Comparison of ENCODE assay signal across 8 mouse cellular contexts in genomic region chr14:25841579-25841978, GRCm38 (mm10). TPM values are rescaled to one million over a fixed set of nuclear protein-coding genes. Genes with fewer than 3 reads are reported as not detected.
DNase-seq lines count a peak whose midpoint lies in the region; ATAC-seq and TF ChIP-seq lines count a peak whose summit lies in the region.

No protein-coding gene starts in this region.

- peaks cover 12% of the 10 kb centered on the region; the same call in 1 of the 2 replicates for H3K4me1 ChIP-seq in kidney, postnatal 0 days (replicated peaks; ENCODE audit: insufficient read depth, low read length)
- H3K4me1 ChIP-seq in embryonic facial prominence, embryonic 12.5 days = peaks cover 10% of the 10 kb centered on the region; the same call in 1 of the 2 replicates
- peaks cover 15% of the 10 kb centered on the region for H3K4me1 ChIP-seq in limb, embryonic 10.5 days
- H3K4me1 ChIP-seq in neural tube, embryonic 13.5 days (replicated peaks) = peaks cover 14% of the 10 kb centered on the region

- no peaks in the 10 kb centered on the region for H3K9me3 ChIP-seq in kidney, postnatal 0 days (replicated peaks; ENCODE audit: low read length)
- no peaks in the 10 kb centered on the region for H3K9me3 ChIP-seq in embryonic facial prominence, embryonic 12.5 days
- no peaks in the 10 kb centered on the region for H3K9me3 ChIP-seq in limb, embryonic 10.5 days (replicated peaks)
- no peaks in the 10 kb centered on the region for H3K9me3 ChIP-seq in neural tube, embryonic 13.5 days

- no peak for ATAC-seq in kidney, postnatal 0 days (replicated peaks; ENCODE audit: low FRiP score, low read depth)
- ATAC-seq in embryonic facial prominence, embryonic 12.5 days (ENCODE audit: insufficient number of reproducible peaks, insufficient read depth, low FRiP score, low TSS enrichment) = no peak
- peak; percentile 23; the same call in 1 of the 2 replicates for ATAC-seq in neural tube, embryonic 13.5 days (ENCODE audit: low read depth)
- no peak for ATAC-seq in inflammation-experienced regulatory T-cells, adult 6 months

- DNase-seq in kidney, postnatal 0 days (ENCODE audit: low spot score) = no peak
- no peak for DNase-seq in kidney, postnatal 14 days
- no peak for DNase-seq in limb, embryonic 10.5 days (ENCODE audit: low spot score)
- no peak for DNase-seq in thymus, postnatal 36 days
- DNase-seq in cerebellum, postnatal 36 days = no peak

- H3K27me3 ChIP-seq in kidney, postnatal 0 days (ENCODE audit: insufficient read depth, low read length) = no peaks in the 10 kb centered on the region
- peaks cover 22% of the 10 kb centered on the region for H3K27me3 ChIP-seq in embryonic facial prominence, embryonic 12.5 days
- peaks cover 60% of the 10 kb centered on the region for H3K27me3 ChIP-seq in limb, embryonic 10.5 days (ENCODE audit: low read depth, poor library complexity, severe bottlenecking)
- H3K27me3 ChIP-seq in neural tube, embryonic 13.5 days = peaks cover 56% of the 10 kb centered on the region

- H3K4me2 ChIP-seq in kidney, postnatal 0 days (ENCODE audit: low read length) = peak overlapping the region; percentile 87
- peak overlapping the region; percentile 98 for H3K4me2 ChIP-seq in embryonic facial prominence, embryonic 12.5 days (replicated peaks)
- H3K4me2 ChIP-seq in neural tube, embryonic 13.5 days = peak overlapping the region; percentile 86

- no peak for TF ChIP-seq CTCF in kidney, postnatal 0 days (IDR thresholded peaks at IDR 0.05; ENCODE audit: low read depth)

- peak overlapping the region; percentile 88; the same call in 1 of the 2 replicates for H3K9ac ChIP-seq in kidney, postnatal 0 days (ENCODE audit: low read depth, low read length)
- peak overlapping the region; percentile 54; the same call in 1 of the 2 replicates for H3K9ac ChIP-seq in embryonic facial prominence, embryonic 12.5 days
- H3K9ac ChIP-seq in neural tube, embryonic 13.5 days = no peak overlapping the region

- H3K27ac ChIP-seq in kidney, postnatal 0 days = no peak overlapping the region
- no peak overlapping the region for H3K27ac ChIP-seq in embryonic facial prominence, embryonic 12.5 days
- H3K27ac ChIP-seq in limb, embryonic 10.5 days = no peak overlapping the region
- H3K27ac ChIP-seq in neural tube, embryonic 13.5 days (replicated peaks) = no peak overlapping the region

- no peaks in the 10 kb centered on the region for H3K36me3 ChIP-seq in kidney, postnatal 0 days (ENCODE audit: insufficient read depth, low read length)
- H3K36me3 ChIP-seq in embryonic facial prominence, embryonic 12.5 days = no peaks in the 10 kb centered on the region
- H3K36me3 ChIP-seq in limb, embryonic 10.5 days = no peaks in the 10 kb centered on the region
- H3K36me3 ChIP-seq in neural tube, embryonic 13.5 days = no peaks in the 10 kb centered on the region

- peak overlapping the region; percentile 86 for H3K4me3 ChIP-seq in kidney, postnatal 0 days (replicated peaks; ENCODE audit: low read depth, low read length)
- peak overlapping the region; percentile 64 for H3K4me3 ChIP-seq in embryonic facial prominence, embryonic 12.5 days
- H3K4me3 ChIP-seq in limb, embryonic 10.5 days = peak overlapping the region; percentile 69
- peak overlapping the region; percentile 52 for H3K4me3 ChIP-seq in neural tube, embryonic 13.5 days

- WGBS in kidney, postnatal 0 days = under 1% methylated on average over 4 of the region's 4 CpGs
- WGBS in embryonic facial prominence, embryonic 12.5 days = 2% methylated on average over 4 of the region's 4 CpGs
- WGBS in limb, embryonic 10.5 days = 4% methylated on average over 4 of the region's 4 CpGs
- WGBS in neural tube, embryonic 13.5 days = 2% methylated on average over 4 of the region's 4 CpGs

RNA-seq across cellular contexts. Expression of gene Anxa11, which starts 0.4 kb away (rescaled TPM):
- polyA plus RNA-seq in kidney, postnatal 0 days (2015; fragmentation: Nextera tagmentation; extraction: Ambion mirVana) = 83.7 and 95.6 TPM in 2 replicates
- 9.8 and 14.4 TPM in 2 replicates for polyA plus RNA-seq in embryonic facial prominence, embryonic 12.5 days (2016; fragmentation: Nextera tagmentation; extraction: Ambion mirVana)
- 3.7 and 6.4 TPM in 2 replicates for polyA plus RNA-seq in limb, embryonic 10.5 days (2016; fragmentation: Nextera tagmentation; extraction: Ambion mirVana)
- polyA plus RNA-seq in neural tube, embryonic 13.5 days (2015; fragmentation: Nextera tagmentation; extraction: Ambion mirVana) = 3.1 and 3.7 TPM in 2 replicates
- 10 to 100 TPM; 55.1 to 93.1 (median 65.4) TPM for polyA plus RNA-seq in inflammation-experienced regulatory T-cells, adult 6 months (2017; shearing (Covaris generic))
